Mouse (Mus musculus): Measurements from ENCODE around the gene Mdfic. TPM values are rescaled to one million over a fixed set of nuclear protein-coding genes. Genes with fewer than 3 reads are reported as not detected.
"Not testable (repeated sequence)": the region's sequence is repeated elsewhere in the genome, so short reads cannot be mapped to it uniquely, and the experiment has no call there.

Mdfic gene
- total RNA-seq, 1 experiment = 8.1 TPM

- TF ChIP-seq MAFK (IDR thresholded peaks at IDR 0.05; ENCODE audit: insufficient read depth, low read depth, low read length) = no peak
- TF ChIP-seq HCFC1 (IDR thresholded peaks at IDR 0.05; ENCODE audit: borderline replicate concordance, insufficient read depth, low read length) = no peak
- TF ChIP-seq CHD2 (IDR thresholded peaks at IDR 0.05; ENCODE audit: low read depth, low read length) = no peak
- no peak for TF ChIP-seq ZNF384 (IDR thresholded peaks at IDR 0.05; ENCODE audit: low read depth, low read length)
- no peak for TF ChIP-seq ZC3H11A (IDR thresholded peaks at IDR 0.05; ENCODE audit: borderline replicate concordance, low read depth, low read length)
- Histone ChIP-seq H3K27ac (ENCODE audit: insufficient read depth, low read depth, low read length, poor library complexity, severe bottlenecking) (no peak overlapping the region; the same call in 1 of the 2 replicates), H3K9me3 (ENCODE audit: control insufficient read depth, insufficient read depth, low read depth, low read length) (no peaks in the 10 kb centered on the region), H3K4me1 (ENCODE audit: control insufficient read depth in 2 of 2, insufficient read depth in 2 of 2, low read length in 2 of 2, poor library complexity in 1 of 2) (peaks cover 0 to 4% of the 10 kb centered on the region in 2 experiments; a peak in 2 of 4 replicates), H3K4me3 (ENCODE audit: insufficient read depth in 1 of 2, low read depth in 1 of 2, low read length in 2 of 2, poor library complexity in 1 of 2, severe bottlenecking in 1 of 2) (peak overlapping the region; percentile 79 to 87), H3K36me3 (ENCODE audit: control insufficient read depth, insufficient read depth, low read length, poor library complexity, severe bottlenecking) (no peaks in the 10 kb centered on the region), H3K9ac (ENCODE audit: insufficient read depth, low read depth, low read length, poor library complexity, severe bottlenecking) (peak overlapping the region; percentile 79)
- in situ Hi-C loops (cut with MboI; ENCODE audit: low sequenced_read_pairs in 2 of 2, unreplicated experiment in 2 of 2) = no loop called here
- peak; percentile 30 for DNase-seq (ENCODE audit: low read depth, low spot score)
These were observed 606 bp downstream of the Mdfic start for GRCm38 (mm10) chr6:15720818-15721715.

DNA sequence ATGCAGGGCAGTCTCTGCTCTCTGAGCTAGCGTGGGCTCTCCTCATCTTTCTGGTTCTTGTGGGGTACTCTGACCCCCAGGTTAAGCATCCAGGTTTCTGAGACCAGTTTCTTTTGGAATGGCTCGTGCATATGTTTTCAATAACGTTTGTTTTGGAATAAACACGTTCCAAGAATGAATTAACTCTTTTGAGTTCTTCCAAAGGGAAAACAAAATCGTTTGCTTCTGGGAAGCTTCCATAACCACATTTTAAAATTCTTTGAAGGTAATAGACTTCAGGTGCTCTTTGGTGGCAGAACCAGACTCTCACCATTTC lies 1.2 kb downstream of the Mdfic start:
- Histone ChIP-seq H3K9me3 (ENCODE audit: control insufficient read depth, insufficient read depth, low read depth, low read length) (no peaks in the 10 kb centered on the region), H3K4me1 (ENCODE audit: control insufficient read depth in 2 of 2, insufficient read depth in 2 of 2, low read length in 2 of 2, poor library complexity in 1 of 2) (peaks cover 0 to 4% of the 10 kb centered on the region in 2 experiments; a peak in 2 of 4 replicates), H3K9ac (ENCODE audit: insufficient read depth, low read depth, low read length, poor library complexity, severe bottlenecking) (no peak overlapping the region), H3K27ac (ENCODE audit: insufficient read depth, low read depth, low read length, poor library complexity, severe bottlenecking) (no peak overlapping the region), H3K36me3 (ENCODE audit: control insufficient read depth, insufficient read depth, low read length, poor library complexity, severe bottlenecking) (no peaks in the 10 kb centered on the region), H3K4me3 (ENCODE audit: insufficient read depth in 1 of 2, low read depth in 1 of 2, low read length in 2 of 2, poor library complexity in 1 of 2, severe bottlenecking in 1 of 2) (peak overlapping the region; percentile 79 to 87)
- in situ Hi-C loops (cut with MboI; ENCODE audit: low sequenced_read_pairs in 2 of 2, unreplicated experiment in 2 of 2) = no loop called here
- no peak for TF ChIP-seq MAFK (IDR thresholded peaks at IDR 0.05; ENCODE audit: insufficient read depth, low read depth, low read length)
- no peak for TF ChIP-seq ZC3H11A (IDR thresholded peaks at IDR 0.05; ENCODE audit: borderline replicate concordance, low read depth, low read length)
- TF ChIP-seq HCFC1 (IDR thresholded peaks at IDR 0.05; ENCODE audit: borderline replicate concordance, insufficient read depth, low read length) = no peak
- TF ChIP-seq CHD2 (IDR thresholded peaks at IDR 0.05; ENCODE audit: low read depth, low read length) = no peak
- no peak for TF ChIP-seq ZNF384 (IDR thresholded peaks at IDR 0.05; ENCODE audit: low read depth, low read length)
- DNase-seq (ENCODE audit: low read depth, low spot score) = no peak

DNA sequence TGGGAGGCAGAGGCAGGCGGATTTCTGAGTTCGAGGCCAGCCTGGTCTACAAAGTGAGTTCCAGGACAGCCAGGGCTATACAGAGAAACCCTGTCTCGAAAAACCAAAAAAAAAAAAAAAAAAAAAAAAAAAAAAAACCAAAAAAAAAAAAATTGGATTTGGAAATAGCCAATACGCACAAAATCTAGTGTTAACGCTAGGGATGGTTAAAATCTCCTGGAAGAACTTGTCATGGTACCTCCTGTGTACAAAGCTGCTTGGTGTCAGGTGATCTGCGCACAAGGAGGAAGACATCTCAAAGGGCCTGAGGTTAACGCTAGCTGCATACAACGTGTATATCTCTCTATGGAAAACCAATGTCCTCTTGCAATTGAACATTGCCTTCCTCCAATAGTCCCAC lies 2.2 kb downstream of the Mdfic start:
- H3K9ac ChIP-seq (ENCODE audit: insufficient read depth, low read depth, low read length, poor library complexity, severe bottlenecking); H3K36me3 ChIP-seq (ENCODE audit: control insufficient read depth, insufficient read depth, low read length, poor library complexity, severe bottlenecking); DNase-seq (ENCODE audit: low read depth, low spot score); H3K4me1 ChIP-seq (ENCODE audit: control insufficient read depth in 2 of 2, insufficient read depth in 2 of 2, low read length in 2 of 2, poor library complexity in 1 of 2); in situ Hi-C loops (cut with MboI; ENCODE audit: low sequenced_read_pairs in 2 of 2, unreplicated experiment in 2 of 2); H3K4me3 ChIP-seq (ENCODE audit: insufficient read depth in 1 of 2, low read depth in 1 of 2, low read length in 2 of 2, poor library complexity in 1 of 2, severe bottlenecking in 1 of 2); H3K27ac ChIP-seq (ENCODE audit: insufficient read depth, low read depth, low read length, poor library complexity, severe bottlenecking); H3K9me3 ChIP-seq (ENCODE audit: control insufficient read depth, insufficient read depth, low read depth, low read length): not testable (repeated sequence)
- TF ChIP-seq ZNF384 (IDR thresholded peaks at IDR 0.05; ENCODE audit: low read depth, low read length) = peak; percentile 79

GRCm38 (mm10) chr6:15724304-15724703 lies 3.8 kb downstream of the Mdfic start:
- H3K4me3 ChIP-seq (ENCODE audit: insufficient read depth in 1 of 2, low read depth in 1 of 2, low read length in 2 of 2, poor library complexity in 1 of 2, severe bottlenecking in 1 of 2) = no peak overlapping the region
- no peak for DNase-seq (ENCODE audit: low read depth, low spot score)
- peaks cover 0 to 2% of the 10 kb centered on the region in 2 experiments; a peak in 1 of 4 replicates for H3K4me1 ChIP-seq (ENCODE audit: control insufficient read depth in 2 of 2, insufficient read depth in 2 of 2, low read length in 2 of 2, poor library complexity in 1 of 2)
- H3K9ac ChIP-seq (ENCODE audit: insufficient read depth, low read depth, low read length, poor library complexity, severe bottlenecking) = no peak overlapping the region
- in situ Hi-C loops (cut with MboI; ENCODE audit: low sequenced_read_pairs in 2 of 2, unreplicated experiment in 2 of 2) = no loop called here
- no peak overlapping the region for H3K27ac ChIP-seq (ENCODE audit: insufficient read depth, low read depth, low read length, poor library complexity, severe bottlenecking)
- H3K36me3 ChIP-seq (ENCODE audit: control insufficient read depth, insufficient read depth, low read length, poor library complexity, severe bottlenecking) = no peaks in the 10 kb centered on the region
- TF ChIP-seq ZNF384 (IDR thresholded peaks at IDR 0.05; ENCODE audit: low read depth, low read length) (no peak), MAFK (IDR thresholded peaks at IDR 0.05; ENCODE audit: insufficient read depth, low read depth, low read length) (no peak), CHD2 (IDR thresholded peaks at IDR 0.05; ENCODE audit: low read depth, low read length) (no peak), ZC3H11A (IDR thresholded peaks at IDR 0.05; ENCODE audit: borderline replicate concordance, low read depth, low read length) (no peak), HCFC1 (IDR thresholded peaks at IDR 0.05; ENCODE audit: borderline replicate concordance, insufficient read depth, low read length) (no peak)
- H3K9me3 ChIP-seq (ENCODE audit: control insufficient read depth, insufficient read depth, low read depth, low read length) = no peaks in the 10 kb centered on the region
